Mouse (Mus musculus) layer of hippocampus, adult 11-12 months (tissue): Measurements from ENCODE around the gene Ddb2.
A peak's percentile ranks its signal among the peaks of the same experiment; 100 is the strongest.

Experiments used
- DNase-seq: peaks from one replicate; pipeline ENCODE4 v3.0.0; 2022; ENCODE audit warnings: low spot score

Ddb2 gene

GRCm38 (mm10) chr2:91236601-91237510 is at the start of gene Ddb2:
Ddb2 (minus strand) TSS chr2:91236982.
- DNase-seq, result peak; percentile 90

GRCm38 (mm10) chr2:91285885-91286505 is 49.2 kb upstream of the Ddb2 start:
- DNase-seq, result peak; percentile 79

GRCm38 (mm10) chr2:91284375-91285199 is 47.8 kb upstream of the Ddb2 start:
- DNase-seq, result peak; percentile 53

- no peak for DNase-seq
These were observed 47.2 kb upstream of the Ddb2 start for GRCm38 (mm10) chr2:91283972-91284371.

- no peak for DNase-seq
These were observed 44.6 kb upstream of the Ddb2 start for GRCm38 (mm10) chr2:91281366-91281765.

GRCm38 (mm10) chr2:91279372-91279755 is 42.6 kb upstream of the Ddb2 start:
- no peak for DNase-seq

- DNase-seq, result no peak
These were observed 42.1 kb upstream of the Ddb2 start for GRCm38 (mm10) chr2:91278749-91279371.

GRCm38 (mm10) chr2:91269687-91270133 is 32.9 kb upstream of the Ddb2 start:
- no peak for DNase-seq

GRCm38 (mm10) chr2:91268706-91269105 is 31.9 kb upstream of the Ddb2 start:
- DNase-seq, result no peak

GRCm38 (mm10) chr2:91268042-91268441 is 31.3 kb upstream of the Ddb2 start:
- no peak for DNase-seq

- peak; percentile 99 for DNase-seq
These were observed 28.2 kb upstream of the Ddb2 start, which contains the start of gene Arfgap2 for GRCm38 (mm10) chr2:91264711-91265681. Arfgap2 (plus strand) TSS chr2:91264974.

GRCm38 (mm10) chr2:91263692-91264660 is 27.2 kb upstream of the Ddb2 start:
- no peak for DNase-seq

- no peak for DNase-seq
These were observed 22.7 kb upstream of the Ddb2 start for GRCm38 (mm10) chr2:91259493-91259892.

GRCm38 (mm10) chr2:91258830-91259229 is 22.0 kb upstream of the Ddb2 start:
- no peak for DNase-seq

GRCm38 (mm10) chr2:91258054-91258453 is 21.3 kb upstream of the Ddb2 start:
- peak; percentile 61 for DNase-seq

- no peak for DNase-seq
These were observed 20.6 kb upstream of the Ddb2 start for GRCm38 (mm10) chr2:91257126-91257980.

GRCm38 (mm10) chr2:91256256-91257125 is 19.7 kb upstream of the Ddb2 start:
- DNase-seq, result no peak
